Mouse (Mus musculus) liver, embryonic 12.5 days (tissue): ENCODE measurements around the gene Tomm40. TPM values are rescaled to one million over a fixed set of nuclear protein-coding genes. Genes with fewer than 3 reads are reported as not detected.

Experiments
- ATAC-seq: fragments of 200-750 bp; cut with Nextera tagmentation; 2 replicates; pipeline ENCODE4 v1.8.0; 2017; ENCODE audit warnings: moderate number of reproducible peaks, mild to moderate bottlenecking, moderate library complexity
- H3K27ac ChIP-seq: fragments of 300-500 bp; sonication (generic); 2 replicates; pipeline ENCODE4 v1.5.1; 2016; ENCODE audit warnings: mild to moderate bottlenecking
- H3K27me3 ChIP-seq: fragments of 300-500 bp; sonication (generic); replicated peaks from 2 replicates; pipeline ENCODE4 v1.6.1; 2016; ENCODE audit warnings: mild to moderate bottlenecking, moderate library complexity
- H3K36me3 ChIP-seq: fragments of 300-500 bp; sonication (generic); 2 replicates; pipeline ENCODE4 v1.6.1; 2016; ENCODE audit warnings: mild to moderate bottlenecking, moderate library complexity
- H3K4me1 ChIP-seq: fragments of 300-500 bp; sonication (generic); 2 replicates; pipeline ENCODE4 v1.6.1; 2016
- H3K4me2 ChIP-seq: fragments of 300-500 bp; sonication (generic); 2 replicates; pipeline ENCODE4 v1.6.1; 2016; ENCODE audit warnings: mild to moderate bottlenecking, moderate library complexity
- H3K4me3 ChIP-seq: fragments of 300-500 bp; sonication (generic); 2 replicates; pipeline ENCODE4 v1.5.1; 2016; ENCODE audit warnings: mild to moderate bottlenecking, moderate library complexity
- H3K9ac ChIP-seq: fragments of 300-500 bp; sonication (generic); 2 replicates; pipeline ENCODE4 v1.6.1; 2016; ENCODE audit warnings: mild to moderate bottlenecking, moderate library complexity
- H3K9me3 ChIP-seq: fragments of 300-500 bp; sonication (generic); replicated peaks from 2 replicates; pipeline ENCODE4 v1.6.1; 2016; ENCODE audit warnings: mild to moderate bottlenecking, moderate library complexity
- WGBS: fragments of 180-500 bp; shearing (Covaris S2); methylation state at CpG from one replicate; pipeline ENCODE4 v1.1.7; 2016; ENCODE audit not compliant: insufficient replicate concordance; 5-methylcytosine and 5-hydroxymethylcytosine counted together
- polyA plus RNA-seq: library from polyadenylated mRNA; unstranded; fragments of >200 nt; fragmentation: Nextera tagmentation; extraction: Ambion mirVana; gene quantifications from 2 replicates; pipeline ENCODE4 v1.2.1, GENCODE M21; 2016

The Tomm40 gene
- polyA plus RNA-seq, 1 experiment from 2014 or later, result 207 TPM

GRCm38 (mm10) chr7:19681202-19681694 is 34.0 kb downstream of the Tomm40 start, which contains the start of the genes Gm44805 and Apoc4:
TSS of gene Gm44805 (minus strand) at chr7:19681423.
TSS of gene Apoc4 (minus strand) at chr7:19681479.
- no peaks in the 10 kb centered on the region for H3K27me3 ChIP-seq
- H3K9ac ChIP-seq, result no peak within 1 kb of the TSS
- no peaks in the 10 kb centered on the region for H3K36me3 ChIP-seq
- H3K4me2 ChIP-seq, result no peak within 1 kb of the TSS
- no peak for ATAC-seq
- no peaks in the 10 kb centered on the region for H3K9me3 ChIP-seq
- H3K4me3 ChIP-seq, result no peak within 1 kb of the TSS
- peak within 1 kb of the TSS; percentile 61 for H3K27ac ChIP-seq
- H3K4me1 ChIP-seq, result peaks cover 41% of the 10 kb centered on the region
- WGBS, result 53% methylated on average over 8 of the region's 8 CpGs

GRCm38 (mm10) chr7:19680702-19681101 is 34.5 kb downstream of the Tomm40 start:
- no peaks in the 10 kb centered on the region for H3K9me3 ChIP-seq
- WGBS, result 63% methylated on average over 2 of the region's 2 CpGs
- peaks cover 41% of the 10 kb centered on the region for H3K4me1 ChIP-seq
- H3K27ac ChIP-seq, result peak overlapping the region; percentile 61
- no peaks in the 10 kb centered on the region for H3K27me3 ChIP-seq
- no peaks in the 10 kb centered on the region for H3K36me3 ChIP-seq
- no peak overlapping the region for H3K9ac ChIP-seq
- ATAC-seq, result no peak; the same call in 1 of the 2 replicates
- H3K4me2 ChIP-seq, result no peak overlapping the region
- H3K4me3 ChIP-seq, result no peak overlapping the region

- Histone ChIP-seq H3K4me1 (peaks cover 38% of the 10 kb centered on the region), H3K27ac (no peak overlapping the region), H3K9ac (no peak overlapping the region), H3K36me3 (no peaks in the 10 kb centered on the region), H3K4me3 (no peak overlapping the region), H3K4me2 (no peak overlapping the region), H3K9me3 (no peaks in the 10 kb centered on the region), H3K27me3 (no peaks in the 10 kb centered on the region)
- no peak for ATAC-seq
- 85% methylated on average over 3 of the region's 3 CpGs for WGBS
Measured at GRCm38 (mm10) chr7:19678901-19679300, 36.3 kb downstream of the Tomm40 start.

GRCm38 (mm10) chr7:19677872-19678271 is 37.4 kb downstream of the Tomm40 start, which contains the start of gene Apoc2:
TSS of gene Apoc2 (minus strand) at chr7:19677941.
- Histone ChIP-seq H3K4me3 (no peak within 1 kb of the TSS), H3K9ac (no peak within 1 kb of the TSS), H3K27me3 (no peaks in the 10 kb centered on the region), H3K4me1 (peaks cover 30% of the 10 kb centered on the region), H3K4me2 (no peak within 1 kb of the TSS), H3K27ac (0 out of 2 replicates have a peak within 1 kb of the TSS, but pooled peaks have one; percentile 4), H3K9me3 (no peaks in the 10 kb centered on the region), H3K36me3 (no peaks in the 10 kb centered on the region)
- 65% methylated on average over 8 of the region's 8 CpGs for WGBS
- no peak for ATAC-seq

- Histone ChIP-seq H3K36me3 (no peaks in the 10 kb centered on the region), H3K4me1 (peaks cover 20% of the 10 kb centered on the region), H3K4me2 (0 out of 2 replicates have a peak overlapping the region, but pooled peaks have one; percentile 24), H3K27me3 (no peaks in the 10 kb centered on the region), H3K27ac (no peak overlapping the region), H3K4me3 (peak overlapping the region; percentile 30; the same call in 1 of the 2 replicates), H3K9ac (no peak overlapping the region; the same call in 1 of the 2 replicates), H3K9me3 (no peaks in the 10 kb centered on the region)
- peak; percentile 50 for ATAC-seq
- WGBS, result 60% methylated on average over 1 of the region's 1 CpGs
Measured at GRCm38 (mm10) chr7:19676662-19677061, 38.6 kb downstream of the Tomm40 start.

GRCm38 (mm10) chr7:19675824-19676223 is 39.4 kb downstream of the Tomm40 start:
- peak overlapping the region; percentile 5; the same call in 1 of the 2 replicates for H3K9ac ChIP-seq
- peak overlapping the region; percentile 24; the same call in 1 of the 2 replicates for H3K4me2 ChIP-seq
- no peaks in the 10 kb centered on the region for H3K36me3 ChIP-seq
- peaks cover 11% of the 10 kb centered on the region; the same call in 1 of the 2 replicates for H3K4me1 ChIP-seq
- H3K4me3 ChIP-seq, result peak overlapping the region; percentile 30
- H3K9me3 ChIP-seq, result no peaks in the 10 kb centered on the region
- H3K27ac ChIP-seq, result peak overlapping the region; percentile 16; the same call in 1 of the 2 replicates
- 71% methylated on average over 10 of the region's 10 CpGs for WGBS
- ATAC-seq, result no peak
- H3K27me3 ChIP-seq, result no peaks in the 10 kb centered on the region

GRCm38 (mm10) chr7:19673083-19673699 is 42.0 kb downstream of the Tomm40 start:
- no peak overlapping the region for H3K4me3 ChIP-seq
- H3K36me3 ChIP-seq, result no peaks in the 10 kb centered on the region
- H3K9me3 ChIP-seq, result no peaks in the 10 kb centered on the region
- H3K27me3 ChIP-seq, result no peaks in the 10 kb centered on the region; the same call in 1 of the 2 replicates
- WGBS, result 61% methylated on average over 14 of the region's 14 CpGs
- no peak for ATAC-seq
- peaks cover 16% of the 10 kb centered on the region for H3K4me1 ChIP-seq
- H3K4me2 ChIP-seq, result no peak overlapping the region
- no peak overlapping the region for H3K9ac ChIP-seq
- H3K27ac ChIP-seq, result no peak overlapping the region

GRCm38 (mm10) chr7:19671511-19671910 is 43.7 kb downstream of the Tomm40 start:
- Histone ChIP-seq H3K36me3 (no peaks in the 10 kb centered on the region), H3K4me2 (no peak overlapping the region), H3K4me1 (peaks cover 15% of the 10 kb centered on the region), H3K27me3 (no peaks in the 10 kb centered on the region; the same call in 1 of the 2 replicates), H3K9me3 (no peaks in the 10 kb centered on the region), H3K9ac (no peak overlapping the region), H3K27ac (no peak overlapping the region), H3K4me3 (no peak overlapping the region)
- 69% methylated on average over 10 of the region's 10 CpGs for WGBS
- no peak for ATAC-seq

GRCm38 (mm10) chr7:19668947-19669721 is 46.1 kb downstream of the Tomm40 start:
- Histone ChIP-seq H3K4me1 (peaks cover 23% of the 10 kb centered on the region), H3K27ac (peak overlapping the region; percentile 64), H3K9ac (no peak overlapping the region), H3K36me3 (no peaks in the 10 kb centered on the region), H3K4me3 (no peak overlapping the region), H3K9me3 (no peaks in the 10 kb centered on the region), H3K27me3 (no peaks in the 10 kb centered on the region; the same call in 1 of the 2 replicates), H3K4me2 (peak overlapping the region; percentile 39)
- peak; percentile 60 for ATAC-seq
- WGBS, result 5% methylated on average over 10 of the region's 10 CpGs

GRCm38 (mm10) chr7:19667434-19667833 is 47.8 kb downstream of the Tomm40 start:
- no peak overlapping the region for H3K4me3 ChIP-seq
- no peaks in the 10 kb centered on the region for H3K9me3 ChIP-seq
- no peak overlapping the region for H3K9ac ChIP-seq
- peaks cover 7% of the 10 kb centered on the region for H3K36me3 ChIP-seq
- H3K27ac ChIP-seq, result no peak overlapping the region
- H3K4me1 ChIP-seq, result peaks cover 40% of the 10 kb centered on the region
- 67% methylated on average over 2 of the region's 2 CpGs for WGBS
- no peak for ATAC-seq
- no peak overlapping the region for H3K4me2 ChIP-seq
- no peaks in the 10 kb centered on the region; the same call in 1 of the 2 replicates for H3K27me3 ChIP-seq

GRCm38 (mm10) chr7:19666750-19667149 is 48.5 kb downstream of the Tomm40 start:
- WGBS, result 56% methylated on average over 3 of the region's 3 CpGs

More at GRCm38 (mm10) chr7:19666750-19667149, 48.5 kb downstream of the Tomm40 start:
- no peaks in the 10 kb centered on the region for H3K9me3 ChIP-seq
- H3K36me3 ChIP-seq, result peaks cover 13% of the 10 kb centered on the region
- H3K4me3 ChIP-seq, result no peak overlapping the region
- H3K27me3 ChIP-seq, result no peaks in the 10 kb centered on the region; the same call in 1 of the 2 replicates
- no peak overlapping the region for H3K9ac ChIP-seq
- ATAC-seq, result no peak
- H3K4me2 ChIP-seq, result no peak overlapping the region
- H3K27ac ChIP-seq, result no peak overlapping the region
- H3K4me1 ChIP-seq, result peaks cover 44% of the 10 kb centered on the region
